Mouse (Mus musculus) forebrain, embryonic 14.5 days (tissue): ENCODE data around the gene Tctex1d2. TPM values are rescaled to one million over a fixed set of nuclear protein-coding genes. Genes with fewer than 3 reads are reported as not detected.

ENCODE experiments used
- ATAC-seq: fragments of 200-750 bp; cut with Nextera tagmentation; 2 replicates; pipeline ENCODE4 v1.8.0; 2017; ENCODE audit warnings: mild to moderate bottlenecking, moderate library complexity
- DNase-seq: peaks from one replicate; pipeline ENCODE4 v3.0.0-alpha.2; 2015; ENCODE audit warnings: low spot score
- H3K27ac ChIP-seq: fragments of 300-500 bp; sonication (generic); 2 replicates; pipeline ENCODE4 v1.5.1; 2014; ENCODE audit warnings: low read depth, mild to moderate bottlenecking, control low read depth, low read length, moderate library complexity
- H3K27me3 ChIP-seq: fragments of 300-500 bp; sonication (generic); replicated peaks from 2 replicates; pipeline ENCODE4 v1.6.1; 2014; ENCODE audit warnings: low read length, control low read depth, mixed read lengths; ENCODE audit not compliant: control insufficient read depth, insufficient read depth
- H3K36me3 ChIP-seq: fragments of 300-500 bp; sonication (generic); 2 replicates; pipeline ENCODE4 v1.6.1; 2014; ENCODE audit warnings: low read length, control low read depth; ENCODE audit not compliant: control insufficient read depth, insufficient read depth
- H3K4me1 ChIP-seq: fragments of 300-500 bp; sonication (generic); 2 replicates; pipeline ENCODE4 v1.6.1; 2014; ENCODE audit warnings: antibody characterized with exemption, low read length, control low read depth; ENCODE audit not compliant: control insufficient read depth, insufficient read depth
- H3K4me2 ChIP-seq: fragments of 300-500 bp; sonication (generic); 2 replicates; pipeline ENCODE4 v1.6.1; 2014; ENCODE audit warnings: mild to moderate bottlenecking, control low read depth, low read length
- H3K4me3 ChIP-seq: fragments of 300-500 bp; sonication (generic); 2 replicates; pipeline ENCODE4 v1.5.1; 2014; ENCODE audit warnings: low read depth, low read length, control low read depth
- H3K9ac ChIP-seq: fragments of 300-500 bp; sonication (generic); 2 replicates; pipeline ENCODE4 v1.6.1; 2014; ENCODE audit warnings: mild to moderate bottlenecking, low read length, control low read depth, moderate library complexity
- H3K9me3 ChIP-seq: fragments of 300-500 bp; sonication (generic); replicated peaks from 2 replicates; pipeline ENCODE4 v1.6.1; 2016; ENCODE audit warnings: low read length, control low read depth, mixed read lengths; ENCODE audit not compliant: control insufficient read depth
- WGBS: fragments of 180-500 bp; shearing (Covaris S2); extraction: QIAGEN DNeasy Blood & Tissue Kit; methylation state at CpG from one replicate; pipeline ENCODE4 v1.1.7; 2014; 5-methylcytosine and 5-hydroxymethylcytosine counted together
- polyA plus RNA-seq: library from polyadenylated mRNA; unstranded; fragments of >200 nt; fragmentation: Nextera tagmentation; extraction: Ambion mirVana; gene quantifications from 2 replicates; pipeline ENCODE4 v1.2.1, GENCODE M21; 2014

Gene Tctex1d2
- polyA plus RNA-seq, 1 experiment from 2014 or later = 42.6 TPM

DNA sequence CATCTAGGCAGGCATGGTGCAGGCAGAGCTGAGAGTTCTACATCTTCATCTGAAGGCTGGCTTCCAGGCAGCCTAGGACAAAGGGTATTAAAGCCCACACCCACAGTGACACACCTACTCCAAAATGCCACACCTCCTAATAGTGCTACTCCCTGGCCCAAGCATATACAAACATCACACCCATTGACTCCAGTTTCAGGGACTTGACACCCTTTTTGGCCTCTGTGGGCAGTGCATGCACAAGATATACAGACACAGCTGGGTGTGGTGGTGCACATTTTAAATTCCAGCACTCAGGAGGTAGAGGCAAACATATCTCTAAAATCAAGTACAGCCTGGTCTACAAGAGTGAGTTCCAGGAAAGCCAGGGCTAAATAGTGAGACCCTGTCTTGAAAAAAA lies 36.6 kb downstream of the Tctex1d2 start:
- Histone ChIP-seq H3K27ac (no peak overlapping the region), H3K9ac (no peak overlapping the region), H3K4me2 (no peak overlapping the region), H3K36me3 (peaks cover 31% of the 10 kb centered on the region), H3K4me3 (no peak overlapping the region), H3K27me3 (no peaks in the 10 kb centered on the region), H3K4me1 (no peaks in the 10 kb centered on the region), H3K9me3 (no peaks in the 10 kb centered on the region)
- no peak for ATAC-seq
- DNase-seq = no peak

DNA sequence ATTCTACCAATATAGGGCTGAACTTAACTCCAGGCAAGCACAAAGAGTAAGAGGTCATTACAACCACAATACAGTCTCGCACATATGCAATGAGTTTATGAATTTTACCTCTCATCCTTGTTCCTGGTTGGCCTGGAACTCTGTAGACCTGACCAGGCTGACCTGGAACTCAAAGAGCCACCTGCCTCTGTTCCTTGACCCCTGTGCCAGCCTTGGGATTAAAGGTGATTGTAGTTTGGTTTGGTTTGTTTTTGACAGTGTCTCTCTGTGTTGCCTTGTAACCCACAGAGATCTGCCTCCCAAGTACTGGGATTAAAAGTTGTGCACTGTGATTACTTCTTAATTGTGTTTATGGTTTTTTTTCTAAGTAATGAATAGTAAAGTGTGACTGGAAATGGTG lies 37.3 kb downstream of the Tctex1d2 start:
- H3K27ac ChIP-seq = no peak overlapping the region
- peaks cover 28% of the 10 kb centered on the region for H3K36me3 ChIP-seq
- H3K4me2 ChIP-seq = no peak overlapping the region
- no peak overlapping the region for H3K4me3 ChIP-seq
- 91% methylated on average over 1 of the region's 1 CpGs for WGBS
- H3K27me3 ChIP-seq = no peaks in the 10 kb centered on the region
- no peak overlapping the region for H3K9ac ChIP-seq
- H3K4me1 ChIP-seq = no peaks in the 10 kb centered on the region
- DNase-seq (no peak), ATAC-seq (no peak)
- no peaks in the 10 kb centered on the region for H3K9me3 ChIP-seq

DNA sequence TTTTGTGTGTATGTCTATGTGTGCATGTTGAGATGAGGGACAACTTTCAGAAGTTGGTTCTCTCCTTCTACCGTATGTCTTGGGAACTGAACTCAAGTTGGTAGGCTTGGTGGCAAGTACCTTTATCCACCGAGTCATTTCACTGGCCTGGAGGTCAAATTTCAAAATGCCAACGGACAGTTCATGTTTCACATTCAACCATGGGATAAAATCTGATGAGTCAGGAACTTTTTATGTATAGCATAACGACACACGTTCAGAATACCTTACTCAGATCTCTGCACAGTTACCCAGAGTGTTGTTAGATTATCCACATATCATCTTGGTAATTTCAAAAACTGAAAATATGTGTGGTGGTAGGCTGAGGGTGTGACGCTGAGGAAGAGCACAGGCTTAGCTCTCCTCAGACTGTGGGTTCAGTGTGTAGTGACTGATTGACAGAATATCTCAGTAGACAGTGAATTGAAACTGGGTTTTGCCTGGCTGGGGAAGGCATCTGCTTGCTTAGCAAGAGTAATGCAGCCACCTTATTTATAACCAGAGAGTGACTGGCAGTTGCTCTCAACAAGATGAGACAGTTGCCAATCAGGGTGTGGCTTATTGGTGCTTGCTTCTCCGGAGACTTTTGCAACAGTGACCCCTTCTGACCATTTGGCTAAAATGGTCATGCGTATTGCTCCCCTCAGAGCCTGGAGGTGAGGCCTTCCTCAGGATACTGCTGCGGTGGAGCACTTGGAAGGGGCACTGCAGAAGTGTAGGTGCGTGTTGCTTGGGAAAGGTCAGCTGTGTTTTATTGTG lies 38.3 kb downstream of the Tctex1d2 start:
- Histone ChIP-seq H3K4me3 (no peak overlapping the region), H3K9ac (no peak overlapping the region), H3K9me3 (no peaks in the 10 kb centered on the region), H3K27ac (no peak overlapping the region), H3K4me1 (no peaks in the 10 kb centered on the region), H3K4me2 (no peak overlapping the region), H3K36me3 (peaks cover 21% of the 10 kb centered on the region), H3K27me3 (no peaks in the 10 kb centered on the region)
- WGBS = 71% methylated on average over 10 of the region's 10 CpGs
- ATAC-seq (no peak), DNase-seq (peak; percentile 49)

DNA sequence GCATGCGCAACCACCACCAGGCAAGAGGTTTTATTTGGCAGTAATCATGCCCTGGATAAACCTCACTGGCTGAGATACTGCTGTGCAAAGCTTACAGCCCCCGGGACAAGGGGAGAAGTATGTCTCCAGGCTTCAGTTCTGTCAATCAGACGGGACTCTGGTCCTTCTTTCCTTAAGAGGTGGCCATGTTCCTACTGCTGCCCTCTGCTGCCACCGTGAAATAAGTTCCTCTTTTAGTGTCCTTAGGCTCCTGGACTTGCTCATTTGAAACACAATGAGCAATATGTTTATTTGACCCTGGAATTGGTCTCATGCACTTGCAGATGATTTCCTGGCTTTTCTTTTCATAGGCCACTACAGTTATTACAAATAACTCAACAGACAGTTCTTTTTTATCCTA lies 41.0 kb downstream of the Tctex1d2 start:
- Histone ChIP-seq H3K27ac (no peak overlapping the region), H3K4me1 (no peaks in the 10 kb centered on the region), H3K27me3 (no peaks in the 10 kb centered on the region), H3K9me3 (no peaks in the 10 kb centered on the region), H3K4me3 (no peak overlapping the region), H3K9ac (no peak overlapping the region), H3K36me3 (peaks cover 20% of the 10 kb centered on the region; the same call in 1 of the 2 replicates), H3K4me2 (no peak overlapping the region)
- 65% methylated on average over 4 of the region's 4 CpGs for WGBS
- DNase-seq = no peak
- no peak for ATAC-seq

DNA sequence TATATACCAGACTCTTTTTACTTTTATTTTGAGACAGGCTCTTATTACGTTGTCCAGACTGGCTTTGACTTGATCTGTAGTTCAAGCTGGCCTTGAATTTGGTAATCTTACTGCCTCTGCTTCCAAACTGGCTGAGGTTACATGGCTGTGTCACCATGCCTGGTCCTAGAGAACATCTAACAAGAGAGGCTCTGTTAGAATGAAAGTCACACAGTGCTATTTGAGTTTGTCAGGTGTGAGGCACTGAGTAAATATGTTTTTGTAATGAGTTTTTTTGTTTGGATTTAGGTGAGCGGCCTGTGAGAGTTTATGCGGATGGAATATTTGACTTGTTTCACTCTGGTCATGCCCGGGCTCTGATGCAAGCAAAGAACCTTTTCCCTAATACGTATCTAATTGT lies 42.2 kb downstream of the Tctex1d2 start:
- Histone ChIP-seq H3K9me3 (no peaks in the 10 kb centered on the region), H3K27me3 (no peaks in the 10 kb centered on the region), H3K4me3 (no peak overlapping the region), H3K4me2 (no peak overlapping the region), H3K36me3 (peaks cover 13% of the 10 kb centered on the region; the same call in 1 of the 2 replicates), H3K27ac (no peak overlapping the region), H3K9ac (no peak overlapping the region), H3K4me1 (no peaks in the 10 kb centered on the region)
- no peak for ATAC-seq
- no peak for DNase-seq
- 93% methylated on average over 5 of the region's 5 CpGs for WGBS

DNA sequence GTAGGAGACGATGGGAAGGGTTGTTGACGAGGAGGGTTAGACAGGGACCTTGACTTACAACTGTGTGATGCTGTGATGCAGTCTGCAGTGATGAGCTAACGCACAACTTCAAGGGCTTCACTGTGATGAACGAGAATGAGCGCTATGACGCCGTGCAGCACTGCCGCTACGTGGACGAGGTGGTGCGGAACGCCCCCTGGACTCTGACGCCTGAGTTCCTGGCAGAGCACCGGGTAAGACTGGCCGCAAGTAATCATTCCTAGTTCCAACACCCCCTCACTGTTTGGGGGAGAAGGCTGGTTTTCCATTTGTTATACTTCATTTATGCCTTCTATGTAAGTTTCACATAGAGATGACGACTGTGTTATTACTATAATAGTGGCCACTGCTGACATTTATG lies 43.4 kb downstream of the Tctex1d2 start:
- Histone ChIP-seq H3K4me1 (no peaks in the 10 kb centered on the region), H3K36me3 (peaks cover 20% of the 10 kb centered on the region; the same call in 1 of the 2 replicates), H3K4me3 (no peak overlapping the region), H3K27ac (no peak overlapping the region), H3K4me2 (no peak overlapping the region), H3K9me3 (no peaks in the 10 kb centered on the region), H3K9ac (no peak overlapping the region), H3K27me3 (no peaks in the 10 kb centered on the region)
- DNase-seq (no peak), ATAC-seq (no peak)
- 95% methylated on average over 16 of the region's 16 CpGs for WGBS

DNA sequence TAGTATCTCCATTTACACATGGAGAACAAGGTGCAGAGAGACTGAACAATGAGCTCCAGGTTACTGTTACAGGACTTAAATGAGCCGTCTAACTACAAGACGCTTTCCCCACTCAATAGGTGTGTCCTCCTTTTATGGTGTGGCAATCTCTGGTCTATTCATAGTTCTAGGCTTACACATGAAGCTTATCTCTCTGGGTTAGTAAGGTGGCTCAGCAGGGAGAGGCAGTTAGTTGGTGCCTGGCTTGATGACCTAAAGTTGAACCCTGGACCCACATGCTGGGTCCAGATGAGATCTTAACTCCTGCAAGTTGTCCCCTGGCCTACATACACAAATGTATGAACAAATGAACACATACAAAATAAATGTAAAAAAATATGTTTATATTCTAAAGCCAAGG lies 43.9 kb downstream of the Tctex1d2 start:
- DNase-seq (no peak), ATAC-seq (no peak)
- Histone ChIP-seq H3K4me3 (no peak overlapping the region), H3K9me3 (no peaks in the 10 kb centered on the region), H3K36me3 (peaks cover 24% of the 10 kb centered on the region; the same call in 1 of the 2 replicates), H3K27me3 (no peaks in the 10 kb centered on the region), H3K27ac (no peak overlapping the region), H3K4me1 (no peaks in the 10 kb centered on the region), H3K4me2 (no peak overlapping the region), H3K9ac (no peak overlapping the region)
- WGBS = 97% methylated on average over 2 of the region's 2 CpGs

DNA sequence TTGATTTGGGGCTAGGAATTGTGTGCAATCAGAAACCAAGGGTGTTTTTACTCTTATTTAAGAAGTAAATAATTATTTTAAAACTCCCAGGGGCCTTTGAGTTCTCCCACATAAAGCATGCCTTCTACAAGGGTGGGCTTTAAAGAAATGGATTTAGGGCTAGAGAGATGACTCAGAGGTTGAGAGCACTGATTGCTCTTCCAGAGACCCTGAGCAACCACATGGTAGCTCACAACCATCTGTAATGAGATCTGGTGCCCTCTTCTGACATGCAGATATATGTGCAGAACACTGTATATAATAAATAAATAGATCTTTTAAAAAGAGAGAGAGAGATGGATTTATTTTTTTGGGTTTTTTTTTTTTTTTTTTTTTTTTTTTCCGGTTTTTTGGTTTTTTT lies 45.4 kb downstream of the Tctex1d2 start:
- WGBS = no CpG with 5 or more reads among the region's 1 CpGs

DNA sequence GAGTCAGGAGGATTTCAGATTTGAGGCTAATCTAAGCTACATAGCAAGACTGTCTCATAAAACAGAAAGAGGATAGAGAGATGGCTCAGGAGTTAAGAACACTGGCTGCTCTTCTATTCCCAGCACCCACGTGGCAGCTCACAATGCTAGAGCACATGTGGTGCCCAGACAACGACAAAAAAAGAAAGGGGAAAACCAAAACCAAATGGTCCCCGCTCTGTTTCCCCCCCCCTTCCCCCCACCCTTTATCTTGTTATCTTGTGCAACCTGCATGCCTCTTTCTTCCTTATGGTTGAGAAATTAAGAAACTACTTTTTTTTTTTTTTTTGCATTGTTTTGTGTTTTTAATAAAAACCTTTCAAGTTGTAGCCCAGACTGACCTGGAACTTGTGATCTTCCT lies 49.0 kb downstream of the Tctex1d2 start:
- no peaks in the 10 kb centered on the region for H3K27me3 ChIP-seq
- H3K4me1 ChIP-seq = no peaks in the 10 kb centered on the region
- DNase-seq (no peak), ATAC-seq (no peak)
- 78% methylated on average over 3 of the region's 3 CpGs for WGBS
- H3K9me3 ChIP-seq = no peaks in the 10 kb centered on the region
- H3K9ac ChIP-seq = no peak overlapping the region
- no peak overlapping the region for H3K27ac ChIP-seq
- peaks cover 61% of the 10 kb centered on the region for H3K36me3 ChIP-seq
- H3K4me3 ChIP-seq = no peak overlapping the region
- no peak overlapping the region for H3K4me2 ChIP-seq

More for the DNA sequence above, 45.4 kb downstream of the Tctex1d2 start:
- Histone ChIP-seq H3K4me1 (no peaks in the 10 kb centered on the region), H3K4me3 (no peak overlapping the region), H3K4me2 (no peak overlapping the region), H3K9me3 (no peaks in the 10 kb centered on the region), H3K27ac (no peak overlapping the region), H3K36me3 (peaks cover 33% of the 10 kb centered on the region), H3K9ac (no peak overlapping the region), H3K27me3 (no peaks in the 10 kb centered on the region)
- DNase-seq = no peak
- ATAC-seq = no peak
